Mouse (Mus musculus) heart, adult 2 months (tissue): ENCODE results near the gene Creb3l2.

Experiments
- CTCF ChIP-seq: fragments of 200-600 bp; IDR thresholded peaks from 2 replicates; pipeline ENCODE4 v1.8.1; 2022; ENCODE audit warnings: antibody characterized with exemption, mild to moderate bottlenecking, moderate library complexity
- EP300 ChIP-seq: fragments of 200-500 bp; IDR thresholded peaks from 2 replicates; pipeline ENCODE4 v1.6.1; 2011; ENCODE audit warnings: low read depth, low read length, control low read depth; ENCODE audit not compliant: insufficient read depth
- POLR2A ChIP-seq: fragments of 200-500 bp; IDR thresholded peaks from 2 replicates; pipeline ENCODE4 v1.6.1; 2011; ENCODE audit warnings: mild to moderate bottlenecking, low read depth, low read length, control low read depth; ENCODE audit not compliant: insufficient read depth

DNA sequence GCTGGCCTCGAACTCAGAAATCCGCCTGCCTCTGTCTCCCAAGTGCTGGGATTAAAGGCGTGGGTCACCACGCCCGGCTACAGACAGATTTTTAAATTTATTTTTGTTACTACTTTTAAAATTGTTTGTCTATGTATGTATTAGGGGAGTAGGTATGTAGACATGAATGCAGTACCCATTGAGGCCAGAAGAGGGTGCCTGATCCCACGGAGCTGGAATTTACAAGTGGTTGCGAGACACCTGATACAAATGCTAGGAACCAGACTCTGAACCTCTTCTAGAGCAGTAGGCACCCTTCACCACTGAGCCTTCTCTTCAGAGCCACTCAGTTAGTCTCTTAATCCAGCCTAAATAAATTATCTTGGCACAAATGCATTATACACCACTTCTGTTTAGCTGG lies 70.6 kb downstream of the Creb3l2 start:
- TF ChIP-seq CTCF = peak; percentile 76
- no peak for TF ChIP-seq POLR2A
- TF ChIP-seq EP300 = no peak
